Comparison of ENCODE assay signal across 27 mouse cellular contexts in genomic region chr10:76021728-76022127, GRCm38 (mm10). TPM values are rescaled to one million over a fixed set of nuclear protein-coding genes. Genes with fewer than 3 reads are reported as not detected.
A peak's percentile ranks its signal among the peaks of the same experiment; 100 is the strongest.
DNase-seq lines count a peak whose midpoint lies in the region; ATAC-seq and TF ChIP-seq lines count a peak whose summit lies in the region.
"Had no signal": no experiment of that assay in that cellular context is flagged by ENCODE, and none has a peak within 500 bp of the region (broad histone marks: within the 10 kb centered on the region; RNA-seq: fewer than 3 reads in every experiment).

No protein-coding gene starts in this region.

- ATAC-seq in liver, embryonic 11.5 days (replicated peaks; ENCODE audit: low FRiP score) = peak; percentile 66
- no peak for ATAC-seq in liver, postnatal 0 days
- ATAC-seq in liver, embryonic 12.5 days = peak; percentile 59
- ATAC-seq in megakaryocyte progenitor cell, adult 5-6 weeks (replicated peaks; ENCODE audit: poor library complexity) = peak; percentile 55; the same call in 1 of the 2 replicates
- ATAC-seq: forebrain, embryonic 14.5 days; hindbrain, postnatal 0 days had no signal

- H3K9ac ChIP-seq in liver, embryonic 11.5 days (ENCODE audit: low read depth, low read length) = no peak overlapping the region
- no peak overlapping the region for H3K9ac ChIP-seq in liver, postnatal 0 days (replicated peaks)
- H3K9ac ChIP-seq in liver, embryonic 12.5 days = no peak overlapping the region
- H3K9ac ChIP-seq: heart, embryonic 15.5 days; hindbrain, embryonic 12.5 days; lung, embryonic 15.5 days had no signal

- no peak for DNase-seq in liver, embryonic 11.5 days (ENCODE audit: low spot score)
- DNase-seq in liver, postnatal 0 days = no peak
- no peak for DNase-seq in cerebellum, postnatal 14 days
- no peak for DNase-seq in kidney, adult 9 months
- no peak for DNase-seq in MN1 (ENCODE audit: low spot score)
- DNase-seq: adrenal gland, adult 8-10 months; cerebellum, adult 2 months; cerebellum, postnatal 25 days; gastrocnemius, postnatal 14 days; heart, postnatal 36 days; kidney, adult 11 months; kidney, postnatal 36 days; layer of hippocampus, postnatal 36 days; left cerebral cortex, postnatal 4 days; lung, postnatal 4 days; midbrain, embryonic 14.5 days; thymus, adult 18-20 months; thymus, postnatal 25 days had no signal

- no peak for TF ChIP-seq EP300 in liver, postnatal 0 days (IDR thresholded peaks at IDR 0.05; ENCODE audit: low read depth)

- no peak overlapping the region for H3K27ac ChIP-seq in liver, embryonic 11.5 days (ENCODE audit: low read depth, low read length)
- H3K27ac ChIP-seq in liver, postnatal 0 days (ENCODE audit: low read depth) = no peak overlapping the region
- no peak overlapping the region for H3K27ac ChIP-seq in liver, embryonic 12.5 days
- H3K27ac ChIP-seq: heart, embryonic 10.5 days; heart, embryonic 15.5 days; hindbrain, embryonic 12.5 days; hindbrain, postnatal 0 days; lung, embryonic 15.5 days; stomach, postnatal 0 days had no signal

- TF ChIP-seq CTCF in liver, postnatal 0 days (IDR thresholded peaks at IDR 0.05; ENCODE audit: low read depth) = no peak

- no peaks in the 10 kb centered on the region for H3K36me3 ChIP-seq in liver, embryonic 11.5 days (ENCODE audit: control insufficient read depth, insufficient read depth, low read length)
- H3K36me3 ChIP-seq in liver, postnatal 0 days (replicated peaks; ENCODE audit: insufficient read depth, low read length) = no peaks in the 10 kb centered on the region
- H3K36me3 ChIP-seq in liver, embryonic 12.5 days = no peaks in the 10 kb centered on the region
- H3K36me3 ChIP-seq: heart, embryonic 15.5 days; hindbrain, embryonic 12.5 days; lung, embryonic 15.5 days had no signal

- H3K27me3 ChIP-seq in liver, embryonic 11.5 days (replicated peaks; ENCODE audit: control insufficient read depth, insufficient read depth, low read length) = no peaks in the 10 kb centered on the region
- H3K27me3 ChIP-seq in liver, postnatal 0 days (ENCODE audit: insufficient read depth, low read length) = no peaks in the 10 kb centered on the region
- no peaks in the 10 kb centered on the region for H3K27me3 ChIP-seq in liver, embryonic 12.5 days (replicated peaks)
- H3K27me3 ChIP-seq: heart, embryonic 15.5 days; hindbrain, embryonic 12.5 days; lung, embryonic 15.5 days had no signal

- H3K4me2 ChIP-seq in liver, embryonic 11.5 days = no peak overlapping the region
- H3K4me2 ChIP-seq in liver, postnatal 0 days (ENCODE audit: low read depth, low read length) = no peak overlapping the region
- H3K4me2 ChIP-seq in liver, embryonic 12.5 days = no peak overlapping the region
- H3K4me2 ChIP-seq: heart, embryonic 15.5 days; hindbrain, embryonic 12.5 days; lung, embryonic 15.5 days had no signal

- H3K9me3 ChIP-seq in liver, embryonic 11.5 days (ENCODE audit: control insufficient read depth, low read length) = no peaks in the 10 kb centered on the region; the same call in 1 of the 2 replicates
- no peaks in the 10 kb centered on the region for H3K9me3 ChIP-seq in liver, postnatal 0 days (ENCODE audit: low read length)
- 0 out of 2 replicates have a peak, but pooled peaks cover 6% of the 10 kb centered on the region for H3K9me3 ChIP-seq in liver, embryonic 12.5 days (replicated peaks)
- H3K9me3 ChIP-seq: heart, embryonic 15.5 days; hindbrain, embryonic 12.5 days; lung, embryonic 15.5 days had no signal

- H3K4me3 ChIP-seq in liver, embryonic 11.5 days (ENCODE audit: low read depth, low read length) = no peak overlapping the region
- no peak overlapping the region for H3K4me3 ChIP-seq in liver, postnatal 0 days (ENCODE audit: low read depth, low read length)
- no peak overlapping the region for H3K4me3 ChIP-seq in liver, embryonic 12.5 days
- H3K4me3 ChIP-seq: heart, embryonic 10.5 days; heart, embryonic 15.5 days; hindbrain, embryonic 12.5 days; lung, embryonic 15.5 days had no signal

- 28% methylated on average over 3 of the region's 3 CpGs for WGBS in liver, embryonic 11.5 days
- WGBS in liver, postnatal 0 days (ENCODE audit: insufficient replicate concordance) = 22% methylated on average over 3 of the region's 3 CpGs
- 20% methylated on average over 3 of the region's 3 CpGs for WGBS in liver, embryonic 12.5 days (ENCODE audit: insufficient replicate concordance)

- H3K4me1 ChIP-seq in liver, embryonic 11.5 days (replicated peaks; ENCODE audit: control insufficient read depth, insufficient read depth, low read length) = no peaks in the 10 kb centered on the region; the same call in 1 of the 2 replicates
- no peaks in the 10 kb centered on the region for H3K4me1 ChIP-seq in liver, postnatal 0 days (ENCODE audit: insufficient read depth)
- peaks cover 11% of the 10 kb centered on the region for H3K4me1 ChIP-seq in liver, embryonic 12.5 days
- H3K4me1 ChIP-seq: heart, embryonic 10.5 days; heart, embryonic 15.5 days; hindbrain, embryonic 12.5 days; lung, embryonic 15.5 days had no signal

RNA-seq across cellular contexts. Expression of gene Zfp280b, which starts 10.7 kb away (rescaled TPM):
- polyA plus RNA-seq in liver, embryonic 11.5 days (2014; fragmentation: Nextera tagmentation; extraction: Ambion mirVana) = 31.2 and 32.9 TPM in 2 replicates
- polyA plus RNA-seq in liver, postnatal 0 days (2015; fragmentation: Nextera tagmentation; extraction: Ambion mirVana) = 7.3 and 8.3 TPM in 2 replicates
- polyA plus RNA-seq in liver, embryonic 12.5 days (2016; fragmentation: Nextera tagmentation; extraction: Ambion mirVana) = 17.5 and 21.0 TPM in 2 replicates
- 7.4 and 8.7 TPM in 2 replicates for total RNA-seq in megakaryocyte progenitor cell, adult 5-6 weeks (2015)
- 5.7 and 8.0 TPM in 2 replicates for total RNA-seq in megakaryocyte progenitor cell, adult 5-6 weeks (2017)
